Mouse (Mus musculus): ENCODE results near the gene Gm14496.
"Not testable (repeated sequence)": the region's sequence is repeated elsewhere in the genome, so short reads cannot be mapped to it uniquely, and the experiment has no call there.

The Gm14496 gene

DNA sequence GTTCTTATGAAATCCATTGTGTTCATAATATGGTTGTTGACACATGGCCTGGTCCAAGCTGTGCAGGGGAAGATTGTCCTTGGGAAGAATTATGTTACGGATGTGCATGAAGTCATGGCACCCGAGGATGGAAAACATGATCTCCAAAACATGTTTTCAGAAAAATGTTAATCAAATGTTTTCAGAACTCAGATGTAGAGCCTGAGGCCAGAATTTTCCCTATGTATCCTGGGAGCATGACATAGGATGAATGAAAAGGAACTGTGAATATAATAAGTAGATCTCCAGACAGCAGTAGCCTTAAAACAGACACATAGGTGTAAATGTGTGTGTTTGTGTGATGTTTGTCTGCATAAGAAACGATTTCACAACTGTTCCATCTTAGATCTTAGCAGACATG is at the start of gene Gm14496:
Gene Gm14496 (plus strand): TSS at position 301 of the 400 bp plus-strand sequence.
- no peak for DNase-seq

DNA sequence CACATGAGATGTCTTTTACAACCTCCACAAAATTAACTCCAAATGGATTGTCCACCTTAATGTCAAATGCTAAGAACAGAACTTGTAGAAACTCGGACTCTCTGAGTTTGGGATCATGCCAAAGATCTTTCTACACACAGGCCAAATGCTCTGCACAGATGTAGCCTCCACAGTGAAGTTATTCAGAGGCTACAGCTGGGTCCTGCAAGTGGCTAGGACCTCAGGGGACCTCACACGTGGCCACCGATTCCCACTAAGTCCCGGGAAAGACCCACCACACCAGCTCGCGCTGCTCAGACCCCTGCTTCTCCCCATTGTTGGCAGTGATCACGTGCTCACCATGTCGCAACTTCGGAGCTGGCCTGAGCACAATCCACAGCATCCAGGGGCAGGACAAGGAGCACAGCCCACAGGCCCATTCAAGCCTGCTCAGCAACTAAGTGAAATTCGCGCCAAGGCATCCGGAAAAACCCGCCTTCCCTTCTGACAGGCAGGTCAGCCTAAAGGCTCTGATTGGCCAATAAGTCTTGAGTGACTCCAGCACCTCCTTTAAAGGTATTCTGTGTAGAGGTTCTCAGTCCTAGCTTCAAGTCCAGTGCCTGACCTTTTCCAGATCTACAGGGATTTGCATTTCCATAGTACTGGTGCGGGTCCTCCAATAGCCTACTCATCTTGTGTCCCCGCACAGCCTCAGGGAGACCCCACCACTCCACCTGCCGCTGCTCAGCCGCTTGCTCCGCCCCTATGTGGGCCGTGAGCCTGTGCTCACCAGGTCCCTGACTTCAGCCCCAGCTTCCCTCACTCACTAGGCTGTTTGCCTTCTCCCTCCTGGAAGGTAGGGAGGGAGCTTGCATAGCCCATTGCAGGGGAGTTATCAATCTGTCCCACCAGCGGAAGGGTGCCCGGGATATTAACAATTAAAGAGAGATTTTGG is 37.9 kb upstream of the Gm14496 start:
- DNase-seq, result not testable (repeated sequence)

DNA sequence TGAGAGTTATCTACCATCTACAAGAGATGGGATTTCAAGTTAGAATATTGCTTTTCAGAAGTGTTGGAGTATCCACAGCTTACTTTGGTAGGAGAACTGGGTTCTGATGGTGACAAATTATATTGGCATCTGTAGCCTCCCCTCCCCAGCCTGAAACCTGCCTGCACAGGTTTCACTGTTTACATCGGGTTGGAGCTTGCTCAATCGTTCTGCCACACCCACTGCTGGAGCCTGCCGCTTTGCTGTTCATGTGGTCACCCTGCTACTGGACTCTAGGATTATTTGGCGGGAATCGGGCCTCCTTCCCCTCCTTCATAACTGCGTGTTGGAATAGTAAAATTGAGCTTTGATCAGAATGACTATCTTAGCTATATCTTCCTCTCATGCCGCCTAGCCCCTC is 22.5 kb upstream of the Gm14496 start:
- DNase-seq, result no peak

DNA sequence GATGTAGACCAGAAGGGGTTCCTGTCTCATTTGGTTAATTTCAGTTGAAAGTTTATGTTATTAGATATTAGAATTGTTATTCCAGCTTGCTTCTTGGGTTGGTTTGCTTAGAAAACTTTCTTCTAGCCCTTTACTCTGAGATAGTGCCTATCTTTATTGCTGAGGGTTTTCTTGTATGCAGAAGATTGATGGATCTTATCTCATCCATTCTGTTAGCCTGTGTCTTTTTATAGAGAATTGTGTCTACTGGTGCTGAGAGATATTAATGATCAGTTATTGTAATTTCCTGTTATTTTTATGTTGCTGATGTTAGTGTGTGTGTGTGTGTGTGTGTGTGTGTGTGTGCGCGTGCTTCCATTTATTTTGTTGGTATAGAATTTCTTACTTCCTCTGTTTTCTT is 21.7 kb upstream of the Gm14496 start:
- DNase-seq, result no peak

DNA sequence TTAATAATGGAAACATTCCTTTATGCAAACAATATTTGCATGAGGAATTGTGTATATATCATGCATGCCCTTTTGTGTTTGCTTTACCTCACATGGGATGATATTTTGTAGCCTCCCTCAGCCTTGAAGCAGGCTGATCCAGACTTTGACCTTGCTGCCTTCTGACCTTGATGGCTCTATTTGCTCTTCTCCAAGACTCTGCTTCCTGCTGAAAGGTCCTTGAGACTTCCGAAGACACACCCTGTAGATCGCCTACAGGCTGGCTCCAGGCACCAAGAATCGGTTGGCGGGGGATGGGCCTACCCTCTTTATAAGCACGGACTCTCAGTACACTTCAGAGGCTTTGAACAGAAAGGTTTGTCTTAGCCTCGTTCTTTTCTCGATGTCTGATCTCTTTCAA is 9.0 kb upstream of the Gm14496 start:
- not testable (repeated sequence) for DNase-seq
